Mouse (Mus musculus): ENCODE results near the gene Grb10. TPM values are rescaled to one million over a fixed set of nuclear protein-coding genes. Genes with fewer than 3 reads are reported as not detected.

The Grb10 gene
- polyA plus RNA-seq, 1 experiment, result 0.01 TPM

DNA sequence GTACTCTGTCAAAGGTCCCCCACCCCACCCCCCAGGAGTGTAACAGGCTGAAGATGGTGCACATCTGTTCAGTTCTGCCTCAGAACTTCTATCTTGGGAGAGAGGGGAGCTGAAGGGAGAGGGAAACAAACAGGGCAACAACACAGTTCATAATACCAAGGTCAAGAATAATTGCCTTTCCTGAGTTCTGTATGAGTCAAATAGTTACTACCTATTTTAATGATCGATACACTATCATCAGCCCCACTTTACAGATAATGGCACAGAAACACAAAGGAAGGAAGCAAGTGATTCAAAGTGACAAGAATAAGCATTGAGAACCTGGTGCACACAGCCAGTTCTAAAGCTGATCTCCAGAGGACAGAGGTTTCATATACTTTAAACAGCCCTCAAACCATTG lies 99.9 kb downstream of the Grb10 start:
- no peaks in the 10 kb centered on the region for H3K27me3 ChIP-seq (ENCODE audit: control insufficient read depth, insufficient read depth, insufficient read length)
- no peaks in the 10 kb centered on the region for H3K79me3 ChIP-seq (ENCODE audit: low read depth)

GRCm38 (mm10) chr11:11937340-11938030 lies 101.0 kb downstream of the Grb10 start:
- no peaks in the 10 kb centered on the region for H3K79me2 ChIP-seq (ENCODE audit: control insufficient read depth, insufficient read depth)
- H3K79me3 ChIP-seq (ENCODE audit: low read depth), result no peaks in the 10 kb centered on the region
- H3K27me3 ChIP-seq (ENCODE audit: control insufficient read depth, insufficient read depth, insufficient read length), result no peaks in the 10 kb centered on the region
- no peak overlapping the region for H3K4me3 ChIP-seq (ENCODE audit: insufficient read depth, poor library complexity, severe bottlenecking)
- no peak overlapping the region for H3ac ChIP-seq (ENCODE audit: control insufficient read depth, insufficient read length, low read depth)
- H3K36me3 ChIP-seq (ENCODE audit: control insufficient read depth, insufficient read depth), result no peaks in the 10 kb centered on the region
- TF ChIP-seq MYOG (IDR thresholded peaks at IDR 0.05; ENCODE audit: control insufficient read depth, extremely low read depth, insufficient read length) (no peak), MAX (IDR thresholded peaks at IDR 0.05) (no peak), FOSL1 (IDR thresholded peaks at IDR 0.05; ENCODE audit: insufficient read depth, low read length, poor library complexity, severe bottlenecking) (no peak), MYOD1 (IDR thresholded peaks at IDR 0.05; ENCODE audit: control insufficient read depth, insufficient read length, low read depth) (no peak), CEBPB (IDR thresholded peaks at IDR 0.05; ENCODE audit: low read depth) (no peak), USF1 (IDR thresholded peaks at IDR 0.05; ENCODE audit: low read depth) (no peak), CTCF (IDR thresholded peaks at IDR 0.05; ENCODE audit: control insufficient read depth, insufficient read depth, insufficient read length) (no peak)

More for the DNA sequence above, 99.9 kb downstream of the Grb10 start:
- H3ac ChIP-seq (ENCODE audit: control insufficient read depth, insufficient read length, low read depth), result no peak overlapping the region
- no peak overlapping the region for H3K4me3 ChIP-seq (ENCODE audit: insufficient read depth, poor library complexity, severe bottlenecking)
- H3K79me2 ChIP-seq (ENCODE audit: control insufficient read depth, insufficient read depth), result no peaks in the 10 kb centered on the region
- no peaks in the 10 kb centered on the region for H3K36me3 ChIP-seq (ENCODE audit: control insufficient read depth, insufficient read depth)
- TF ChIP-seq USF1 (IDR thresholded peaks at IDR 0.05; ENCODE audit: low read depth) (no peak), FOSL1 (IDR thresholded peaks at IDR 0.05; ENCODE audit: insufficient read depth, low read length, poor library complexity, severe bottlenecking) (no peak), MYOD1 (IDR thresholded peaks at IDR 0.05; ENCODE audit: control insufficient read depth, insufficient read length, low read depth) (no peak), CEBPB (IDR thresholded peaks at IDR 0.05; ENCODE audit: low read depth) (no peak), MAX (IDR thresholded peaks at IDR 0.05) (no peak), MYOG (IDR thresholded peaks at IDR 0.05; ENCODE audit: control insufficient read depth, extremely low read depth, insufficient read length) (no peak), CTCF (IDR thresholded peaks at IDR 0.05; ENCODE audit: control insufficient read depth, insufficient read depth, insufficient read length) (no peak)

- Histone ChIP-seq H3K79me2 (ENCODE audit: control insufficient read depth, insufficient read depth) (no peaks in the 10 kb centered on the region), H3ac (ENCODE audit: control insufficient read depth, insufficient read length, low read depth) (no peak overlapping the region), H3K36me3 (ENCODE audit: control insufficient read depth, insufficient read depth) (no peaks in the 10 kb centered on the region), H3K27me3 (ENCODE audit: control insufficient read depth, insufficient read depth, insufficient read length) (no peaks in the 10 kb centered on the region), H3K79me3 (ENCODE audit: low read depth) (no peaks in the 10 kb centered on the region), H3K4me3 (ENCODE audit: insufficient read depth, poor library complexity, severe bottlenecking) (no peak overlapping the region)
- TF ChIP-seq MYOD1 (IDR thresholded peaks at IDR 0.05; ENCODE audit: control insufficient read depth, insufficient read length, low read depth) (no peak), FOSL1 (IDR thresholded peaks at IDR 0.05; ENCODE audit: insufficient read depth, low read length, poor library complexity, severe bottlenecking) (no peak), MYOG (IDR thresholded peaks at IDR 0.05; ENCODE audit: control insufficient read depth, extremely low read depth, insufficient read length) (no peak), MAX (IDR thresholded peaks at IDR 0.05) (no peak), USF1 (IDR thresholded peaks at IDR 0.05; ENCODE audit: low read depth) (no peak), CTCF (IDR thresholded peaks at IDR 0.05; ENCODE audit: control insufficient read depth, insufficient read depth, insufficient read length) (no peak), CEBPB (IDR thresholded peaks at IDR 0.05; ENCODE audit: low read depth) (no peak)
Observed at GRCm38 (mm10) chr11:11934808-11935207, 103.7 kb downstream of the Grb10 start.

DNA sequence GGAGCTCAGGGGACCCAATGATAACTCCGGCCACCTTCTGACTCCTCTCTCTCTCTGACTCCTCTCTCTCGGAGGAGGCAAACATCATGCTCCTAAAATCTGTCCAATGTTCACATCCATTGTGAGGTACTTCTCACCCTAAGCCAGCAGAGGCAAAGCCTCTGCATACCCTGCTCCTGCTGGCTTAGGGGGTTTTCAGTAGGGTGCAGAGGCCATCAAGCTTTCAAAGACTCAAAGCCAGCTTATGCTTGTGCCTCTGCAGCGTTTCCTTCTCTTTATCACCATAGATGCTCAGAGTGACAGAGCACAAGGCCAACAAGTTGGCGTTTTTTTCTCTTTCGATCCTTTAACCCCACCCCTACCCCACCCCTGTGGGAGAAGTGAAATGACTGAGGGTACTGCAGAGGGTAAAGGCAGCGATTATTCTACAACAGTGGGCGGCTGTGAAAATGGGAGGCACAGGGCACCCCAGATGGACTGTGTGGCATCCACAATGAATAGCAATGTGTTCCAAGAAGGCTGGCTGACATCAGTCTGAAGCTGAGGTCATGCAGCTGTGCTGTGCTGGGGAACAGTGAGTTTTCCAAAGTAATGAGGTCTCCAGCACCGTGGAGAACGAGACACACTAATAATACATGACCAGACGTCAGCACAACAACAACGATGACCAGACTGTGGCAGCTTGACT lies 106.2 kb downstream of the Grb10 start:
- H3ac ChIP-seq (ENCODE audit: control insufficient read depth, insufficient read length, low read depth), result no peak overlapping the region
- no peaks in the 10 kb centered on the region for H3K79me2 ChIP-seq (ENCODE audit: control insufficient read depth, insufficient read depth)
- H3K4me3 ChIP-seq (ENCODE audit: insufficient read depth, poor library complexity, severe bottlenecking), result no peak overlapping the region
- TF ChIP-seq USF1 (IDR thresholded peaks at IDR 0.05; ENCODE audit: low read depth) (no peak), FOSL1 (IDR thresholded peaks at IDR 0.05; ENCODE audit: insufficient read depth, low read length, poor library complexity, severe bottlenecking) (no peak), CTCF (IDR thresholded peaks at IDR 0.05; ENCODE audit: control insufficient read depth, insufficient read depth, insufficient read length) (no peak), CEBPB (IDR thresholded peaks at IDR 0.05; ENCODE audit: low read depth) (no peak), MAX (IDR thresholded peaks at IDR 0.05) (no peak), MYOG (IDR thresholded peaks at IDR 0.05; ENCODE audit: control insufficient read depth, extremely low read depth, insufficient read length) (no peak), MYOD1 (IDR thresholded peaks at IDR 0.05; ENCODE audit: control insufficient read depth, insufficient read length, low read depth) (no peak)
- H3K27me3 ChIP-seq (ENCODE audit: control insufficient read depth, insufficient read depth, insufficient read length), result no peaks in the 10 kb centered on the region
- no peaks in the 10 kb centered on the region for H3K36me3 ChIP-seq (ENCODE audit: control insufficient read depth, insufficient read depth)
- no peaks in the 10 kb centered on the region for H3K79me3 ChIP-seq (ENCODE audit: low read depth)

GRCm38 (mm10) chr11:11931688-11932087 lies 106.8 kb downstream of the Grb10 start:
- Histone ChIP-seq H3K36me3 (ENCODE audit: control insufficient read depth, insufficient read depth) (no peaks in the 10 kb centered on the region), H3K79me3 (ENCODE audit: low read depth) (no peaks in the 10 kb centered on the region), H3K4me3 (ENCODE audit: insufficient read depth, poor library complexity, severe bottlenecking) (no peak overlapping the region), H3K27me3 (ENCODE audit: control insufficient read depth, insufficient read depth, insufficient read length) (no peaks in the 10 kb centered on the region), H3ac (ENCODE audit: control insufficient read depth, insufficient read length, low read depth) (no peak overlapping the region), H3K79me2 (ENCODE audit: control insufficient read depth, insufficient read depth) (no peaks in the 10 kb centered on the region)
- TF ChIP-seq MYOG (IDR thresholded peaks at IDR 0.05; ENCODE audit: control insufficient read depth, extremely low read depth, insufficient read length) (no peak), USF1 (IDR thresholded peaks at IDR 0.05; ENCODE audit: low read depth) (no peak), MAX (IDR thresholded peaks at IDR 0.05) (no peak), CTCF (IDR thresholded peaks at IDR 0.05; ENCODE audit: control insufficient read depth, insufficient read depth, insufficient read length) (no peak), MYOD1 (IDR thresholded peaks at IDR 0.05; ENCODE audit: control insufficient read depth, insufficient read length, low read depth) (no peak), CEBPB (IDR thresholded peaks at IDR 0.05; ENCODE audit: low read depth) (no peak), FOSL1 (IDR thresholded peaks at IDR 0.05; ENCODE audit: insufficient read depth, low read length, poor library complexity, severe bottlenecking) (no peak)

Data from C2C12 (cell line).